Mouse (Mus musculus) liver, embryonic 16.5 days (tissue): Measurements from ENCODE around the gene Cfap52. TPM values are rescaled to one million over a fixed set of nuclear protein-coding genes. Genes with fewer than 3 reads are reported as not detected.

Experiments used
- ATAC-seq: fragments of 200-750 bp; cut with Nextera tagmentation; 2 replicates; pipeline ENCODE4 v1.8.0; 2017; ENCODE audit warnings: low read depth, mild to moderate bottlenecking, moderate number of reproducible peaks, moderate library complexity
- H3K27ac ChIP-seq: fragments of 300-500 bp; sonication (generic); 2 replicates; pipeline ENCODE4 v1.5.1; 2014; ENCODE audit warnings: mild to moderate bottlenecking, low read length
- H3K27me3 ChIP-seq: fragments of 300-500 bp; sonication (generic); 2 replicates; pipeline ENCODE4 v1.6.1; 2014; ENCODE audit warnings: low read depth, low read length, mixed read lengths; ENCODE audit not compliant: control insufficient read depth, insufficient read depth
- H3K36me3 ChIP-seq: fragments of 300-500 bp; sonication (generic); 2 replicates; pipeline ENCODE4 v1.6.1; 2014; ENCODE audit warnings: mild to moderate bottlenecking; ENCODE audit not compliant: control insufficient read depth, insufficient read depth
- H3K4me1 ChIP-seq: fragments of 300-500 bp; sonication (generic); 2 replicates; pipeline ENCODE4 v1.6.1; 2014; ENCODE audit warnings: low read depth, low read length, mixed read lengths; ENCODE audit not compliant: control insufficient read depth
- H3K4me2 ChIP-seq: fragments of 300-500 bp; sonication (generic); 2 replicates; pipeline ENCODE4 v1.6.1; 2014; ENCODE audit warnings: low read depth, low read length, mixed read lengths
- H3K4me3 ChIP-seq: fragments of 300-500 bp; sonication (generic); 2 replicates; pipeline ENCODE4 v1.5.1; 2014; ENCODE audit warnings: low read depth, mild to moderate bottlenecking, low read length
- H3K9ac ChIP-seq: fragments of 300-500 bp; sonication (generic); 2 replicates; pipeline ENCODE4 v1.6.1; 2014; ENCODE audit warnings: low read depth, low read length
- H3K9me3 ChIP-seq: fragments of 300-500 bp; sonication (generic); replicated peaks from 2 replicates; pipeline ENCODE4 v1.6.1; 2016; ENCODE audit warnings: low read length; ENCODE audit not compliant: control insufficient read depth
- WGBS: fragments of 180-500 bp; shearing (Covaris S2); extraction: QIAGEN DNeasy Blood & Tissue Kit; methylation state at CpG from one replicate; pipeline ENCODE4 v1.1.7; 2014; ENCODE audit not compliant: insufficient replicate concordance; 5-methylcytosine and 5-hydroxymethylcytosine counted together
- polyA plus RNA-seq: library from polyadenylated mRNA; unstranded; fragments of >200 nt; fragmentation: Nextera tagmentation; extraction: Ambion mirVana; gene quantifications from 2 replicates; pipeline ENCODE4 v1.2.1, GENCODE M21; 2015

Gene Cfap52
- polyA plus RNA-seq, 1 experiment from 2014 or later, result not detected

- no peaks in the 10 kb centered on the region for H3K9me3 ChIP-seq
- no peak for ATAC-seq
- no peak overlapping the region for H3K4me3 ChIP-seq
- H3K36me3 ChIP-seq, result no peaks in the 10 kb centered on the region
- no peaks in the 10 kb centered on the region for H3K4me1 ChIP-seq
- WGBS, result 64% methylated on average over 7 of the region's 7 CpGs
- H3K27ac ChIP-seq, result no peak overlapping the region
- no peak overlapping the region for H3K4me2 ChIP-seq
- H3K27me3 ChIP-seq, result no peaks in the 10 kb centered on the region
- H3K9ac ChIP-seq, result no peak overlapping the region
Measured at GRCm38 (mm10) chr11:67895641-67896040, 69.8 kb downstream of the Cfap52 start.

- Histone ChIP-seq H3K36me3 (no peaks in the 10 kb centered on the region), H3K4me3 (no peak overlapping the region), H3K9ac (no peak overlapping the region), H3K27ac (no peak overlapping the region), H3K4me1 (no peaks in the 10 kb centered on the region), H3K9me3 (no peaks in the 10 kb centered on the region), H3K4me2 (no peak overlapping the region), H3K27me3 (no peaks in the 10 kb centered on the region)
- ATAC-seq, result no peak
- 53% methylated on average over 5 of the region's 5 CpGs for whole genome bisulfite sequencing
Measured at GRCm38 (mm10) chr11:67888521-67888920, 76.9 kb downstream of the Cfap52 start.

- no peak for ATAC-seq
- H3K9ac ChIP-seq, result no peak overlapping the region
- no peak overlapping the region for H3K4me2 ChIP-seq
- H3K4me3 ChIP-seq, result no peak overlapping the region
- H3K27ac ChIP-seq, result no peak overlapping the region
- no peaks in the 10 kb centered on the region for H3K36me3 ChIP-seq
- H3K27me3 ChIP-seq, result no peaks in the 10 kb centered on the region
- 71% methylated on average over 2 of the region's 2 CpGs for WGBS
- no peaks in the 10 kb centered on the region for H3K9me3 ChIP-seq
- no peaks in the 10 kb centered on the region for H3K4me1 ChIP-seq
Measured at GRCm38 (mm10) chr11:67885921-67886320, 79.5 kb downstream of the Cfap52 start.

Other genes starting within 250 kb of the Cfap52 start
- gene Glp2r, start 194.5 kb downstream of the Cfap52 start, polyA plus RNA-seq, result 0.44 and 0.71 TPM in 2 replicates
- gene Gsg1l2, start 191.0 kb downstream of the Cfap52 start, polyA plus RNA-seq, result not detected in 2 replicates
- gene Dhrs7c, start 167.5 kb downstream of the Cfap52 start, polyA plus RNA-seq, result 0.36 and 1.1 TPM in 2 replicates
- 0.08 TPM in 1 of 2 replicates, not detected in the other for gene Usp43, start 43.5 kb downstream of the Cfap52 start, polyA plus RNA-seq
- 16.6 and 19.6 TPM in 2 replicates for gene Stx8, start 542 bp upstream of the Cfap52 start, polyA plus RNA-seq